Mouse (Mus musculus) adrenal gland, postnatal 36 days (tissue): Measurements from ENCODE around the gene Mast4. TPM values are rescaled to one million over a fixed set of nuclear protein-coding genes. Genes with fewer than 3 reads are reported as not detected.
"Not testable (repeated sequence)": the region's sequence is repeated elsewhere in the genome, so short reads cannot be mapped to it uniquely, and the experiment has no call there.

Source experiments
- DNase-seq, 2 experiments: peaks; one replicate each; pipeline ENCODE4 v3.0.0; 2021; ENCODE audit warnings: mixed read lengths in 1 of 2
- long read RNA-seq, 2 experiments: library from polyadenylated mRNA; stranded (forward); transcript quantifications; one replicate each; pipeline ENCODE4 v2.0.0; 2021; ENCODE audit warnings: borderline sequencing depth in 2 of 2
- total RNA-seq, 2 experiments: library from RNA; stranded (reverse); gene quantifications; 2 replicates each; pipeline ENCODE4 v1.2.3; 2021

Mast4 gene
- total RNA-seq = 10 to 100 TPM; 62.9 to 90.1 TPM
- long read RNA-seq, experiment 1, partial matches to known transcripts = 0 of 7 reads
- long read RNA-seq, experiment 1, other reads (novel, unspliced or antisense) = 6 of 7 reads
- long read RNA-seq, experiment 2, partial matches to known transcripts = 0 of 9 reads
- long read RNA-seq, experiment 2, other reads (novel, unspliced or antisense) = 6 of 9 reads

GRCm38 (mm10) chr13:103334392-103334686 lies at the start of gene Mast4:
Gene Mast4 (minus strand): TSS chr13:103334497.
- peak; percentile 96 to 97 for DNase-seq

DNA sequence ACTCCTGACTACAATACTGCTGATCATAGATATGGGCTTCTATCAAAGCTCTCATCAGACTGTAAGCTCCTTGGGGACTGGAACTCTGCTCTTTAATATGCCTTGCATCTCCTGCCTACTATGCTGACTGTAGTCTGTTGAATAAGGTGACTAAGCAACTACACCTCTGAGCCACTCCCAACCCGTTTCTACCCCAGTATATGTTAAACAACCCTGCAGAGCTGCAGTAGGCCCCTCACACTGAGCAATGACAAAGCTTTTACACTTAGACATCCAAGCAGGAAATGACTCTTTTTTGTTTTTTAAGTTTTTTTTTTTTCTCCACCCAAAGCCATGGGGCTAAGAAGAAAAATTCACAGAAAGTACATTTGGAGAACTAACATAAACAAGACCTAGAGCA lies 40.2 kb upstream of the Mast4 start:
- no peak for DNase-seq

DNA sequence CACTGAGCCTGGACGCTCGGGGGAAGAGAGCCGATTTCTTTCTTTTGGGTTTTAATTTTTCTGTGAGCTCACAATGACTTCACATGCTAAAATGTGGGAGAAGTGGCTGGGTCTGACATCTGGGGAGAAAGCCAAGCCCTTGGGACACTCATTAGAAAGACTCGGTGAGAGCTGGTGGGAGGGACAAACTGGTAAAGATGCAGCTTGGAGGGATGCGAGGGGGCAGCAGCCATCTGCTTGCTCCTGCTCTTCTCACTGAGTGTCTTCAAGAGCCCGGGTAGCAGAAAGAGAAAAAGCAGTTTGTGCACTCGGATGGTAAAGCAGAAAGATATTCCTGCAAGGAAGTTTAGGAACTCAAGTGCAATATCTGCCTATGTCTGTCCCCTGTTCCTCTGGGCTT lies 34.9 kb upstream of the Mast4 start:
- DNase-seq = no peak

GRCm38 (mm10) chr13:103363181-103363580 lies 28.9 kb upstream of the Mast4 start:
- no peak for DNase-seq

DNA sequence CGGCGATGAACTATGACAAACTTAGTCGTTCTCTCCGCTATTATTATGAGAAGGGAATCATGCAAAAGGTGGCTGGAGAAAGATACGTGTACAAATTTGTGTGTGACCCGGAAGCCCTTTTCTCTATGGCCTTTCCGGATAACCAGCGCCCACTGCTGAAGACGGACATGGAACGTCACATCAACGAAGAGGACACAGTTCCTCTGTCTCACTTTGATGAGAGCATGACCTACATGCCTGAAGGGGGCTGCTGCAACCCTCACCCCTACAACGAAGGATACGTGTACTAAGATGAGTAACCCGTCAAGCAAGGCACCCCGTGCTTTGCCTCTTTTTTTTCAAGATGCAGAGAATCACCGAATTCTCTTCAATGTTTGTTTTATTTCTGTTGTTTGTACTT lies 23.1 kb upstream of the Mast4 start:
- not testable (repeated sequence) for DNase-seq

GRCm38 (mm10) chr13:103356909-103357308 lies 22.6 kb upstream of the Mast4 start:
- not testable (repeated sequence) for DNase-seq

- DNase-seq = peak in 1 of 2 experiments; percentile 9
Measured at GRCm38 (mm10) chr13:103354737-103355136, 20.4 kb upstream of the Mast4 start.

DNA sequence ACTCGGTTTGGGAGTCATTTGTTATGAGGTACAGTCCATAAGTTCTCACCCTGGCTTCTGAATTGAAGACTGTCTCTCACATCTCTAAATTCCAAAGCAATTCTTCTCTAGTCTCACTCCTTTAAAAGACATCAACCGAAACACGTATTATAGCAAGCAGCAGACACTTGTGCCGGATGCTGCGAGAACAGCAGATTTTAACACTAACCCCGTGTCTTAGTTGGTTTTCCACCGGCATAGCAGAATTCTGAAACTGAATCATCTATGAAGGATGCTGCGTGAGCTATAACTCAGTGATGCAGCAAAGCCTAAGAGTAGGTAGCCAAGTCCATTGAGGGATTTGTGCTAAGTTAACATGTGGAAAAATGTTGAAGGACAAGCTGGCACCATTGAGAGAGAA lies 10.5 kb upstream of the Mast4 start:
- no peak for DNase-seq

DNA sequence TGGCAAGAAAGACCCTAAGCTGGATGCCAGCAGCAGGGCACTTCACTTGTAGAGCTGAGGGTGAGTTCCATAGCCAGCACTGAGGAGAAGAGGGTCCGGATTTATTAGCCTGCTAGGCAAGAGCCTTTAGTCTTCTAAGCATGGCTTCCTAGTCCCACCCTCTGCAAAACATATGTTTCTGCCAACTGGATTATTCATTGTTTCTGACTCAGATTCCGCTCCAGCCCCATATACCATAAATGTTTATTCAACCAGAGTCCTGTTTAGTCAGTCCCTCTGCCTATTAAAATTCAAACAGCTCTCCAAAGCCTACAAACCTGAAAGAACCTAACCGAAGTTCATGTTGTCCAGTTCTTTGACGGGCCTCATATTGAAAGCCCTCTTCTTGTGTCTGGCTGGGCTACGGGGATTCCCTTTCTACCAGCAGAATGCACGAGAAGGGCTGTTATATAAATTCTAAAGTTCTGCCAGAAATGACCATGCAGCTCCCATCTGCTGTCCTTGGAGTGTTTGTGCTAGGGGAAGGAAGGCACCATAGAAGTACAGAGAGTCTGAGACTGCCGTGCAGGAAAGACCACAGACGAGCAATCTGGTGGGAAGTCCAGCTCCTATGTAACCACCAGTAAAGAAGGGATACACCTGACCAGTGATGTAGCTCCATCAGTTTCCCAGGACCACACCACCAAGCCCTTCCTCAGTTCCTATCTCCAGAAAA lies 9.9 kb upstream of the Mast4 start:
- no peak for DNase-seq

DNA sequence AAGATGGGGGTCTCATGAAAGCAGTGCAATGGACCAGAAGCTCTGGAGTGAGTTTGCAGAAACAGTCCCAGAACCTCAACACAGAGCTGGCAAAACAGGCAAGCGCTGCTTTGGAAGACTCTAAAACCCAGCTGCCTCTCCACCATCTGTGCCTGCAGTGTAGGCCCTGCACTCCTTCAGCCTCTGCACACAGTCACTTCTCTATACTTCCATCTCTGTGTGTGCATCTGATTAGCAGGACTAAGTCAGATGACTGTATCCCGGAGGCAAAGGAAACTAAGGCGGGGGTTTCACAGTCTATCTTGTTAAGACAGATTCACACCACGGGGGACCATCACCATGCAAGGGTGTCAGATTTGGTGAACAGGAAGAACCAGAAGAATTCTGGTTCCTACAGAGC lies 6.7 kb upstream of the Mast4 start:
- no peak for DNase-seq

DNA sequence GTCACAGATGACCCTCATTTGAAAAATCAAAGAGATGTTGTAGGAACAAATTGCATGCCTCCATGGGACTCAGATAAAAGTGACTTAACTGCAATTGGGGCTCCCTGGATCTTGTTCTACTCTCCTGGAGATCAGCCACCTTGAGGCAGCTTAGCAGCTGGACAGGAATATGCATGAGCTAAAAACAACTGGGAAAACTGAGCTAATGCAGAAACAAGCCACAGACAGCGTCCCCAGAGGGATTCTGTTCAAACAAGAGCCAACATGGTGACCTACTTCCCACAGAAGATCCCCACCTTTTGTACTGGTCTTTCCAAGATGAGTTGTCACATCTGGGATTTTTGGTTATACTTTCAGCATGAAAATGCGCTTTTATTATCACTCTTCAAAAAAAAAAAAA lies 4.3 kb upstream of the Mast4 start:
- DNase-seq = no peak

GRCm38 (mm10) chr13:103336237-103336636 lies 1.9 kb upstream of the Mast4 start:
- peak in 1 of 2 experiments; percentile 27 for DNase-seq

DNA sequence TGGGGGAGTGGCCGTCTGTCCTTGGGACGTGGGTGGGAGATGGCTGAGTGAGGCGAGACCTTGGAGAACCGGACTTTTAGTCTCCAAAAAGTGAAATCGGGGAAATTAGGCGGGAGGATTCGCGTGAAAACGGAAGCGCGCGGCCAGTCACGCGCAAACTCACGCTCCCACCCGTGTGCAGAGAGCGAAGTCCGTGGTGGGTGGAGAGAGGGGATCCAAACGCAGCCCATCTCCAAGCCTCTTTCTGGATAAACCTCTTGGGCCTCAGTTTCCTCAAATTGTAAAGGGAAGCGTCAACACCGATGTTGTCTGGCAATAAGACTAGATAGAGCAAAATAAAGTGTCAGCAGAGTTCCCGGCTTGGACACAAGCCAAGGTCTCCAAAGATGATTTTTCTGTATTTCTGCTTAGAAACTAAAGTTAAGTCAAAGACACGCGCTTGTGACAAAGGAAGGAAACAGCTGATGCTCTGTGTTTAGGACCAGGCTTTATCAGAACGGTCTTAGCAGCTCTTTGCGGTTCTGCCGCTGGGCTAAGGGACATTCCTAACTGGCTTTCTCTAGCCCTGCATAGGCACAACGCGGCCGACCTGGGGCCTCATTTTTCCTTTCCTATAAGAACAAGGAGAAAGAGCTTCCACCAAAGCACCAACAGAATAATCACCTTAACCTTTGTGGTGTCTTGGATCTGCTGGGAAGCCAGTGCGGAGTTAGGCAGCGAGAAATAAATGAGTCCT lies 594 bp upstream of the Mast4 start:
- peak; percentile 17 to 33 for DNase-seq

DNA sequence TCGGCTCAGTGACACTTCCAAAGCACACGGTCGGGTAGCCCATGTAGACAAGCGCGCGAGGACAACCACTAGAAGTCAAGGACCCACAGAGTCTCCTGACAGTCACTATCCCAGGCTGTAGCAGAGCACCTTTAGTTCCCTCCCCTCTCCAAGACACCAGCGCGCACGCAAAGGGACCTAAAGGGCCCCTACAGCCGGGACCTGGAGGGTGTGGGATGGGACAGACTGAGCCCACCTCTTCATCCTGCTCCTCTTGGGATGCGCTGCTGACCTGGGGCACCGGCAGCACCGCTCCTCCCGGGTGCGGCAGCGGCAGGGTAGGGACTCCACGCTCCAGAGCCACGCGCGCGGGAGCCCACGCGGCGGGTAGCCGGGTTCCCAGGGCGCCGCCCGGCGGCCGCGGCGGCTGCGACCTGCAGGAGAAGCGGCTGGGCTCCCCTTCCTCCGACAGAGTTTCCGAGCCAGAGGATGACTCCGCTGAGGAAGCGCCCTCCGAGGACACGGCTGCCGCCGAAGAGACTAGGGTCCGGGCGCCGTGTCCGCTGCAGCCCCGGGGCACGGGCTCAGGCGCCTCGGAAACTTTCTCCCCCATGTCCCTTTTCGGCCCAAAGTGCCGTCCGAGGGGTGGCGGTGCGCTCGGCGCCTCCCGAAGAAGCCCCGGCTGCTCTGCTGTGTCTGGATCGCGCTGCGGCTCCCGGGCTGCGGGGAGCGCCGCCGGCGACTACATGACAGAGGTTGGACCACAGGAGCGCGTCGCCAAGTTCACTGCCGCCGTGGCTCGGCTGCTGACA lies 501 bp downstream of the Mast4 start:
- DNase-seq = peak; percentile 71 to 79

- DNase-seq = no peak
Measured at GRCm38 (mm10) chr13:103333153-103333552, 1.1 kb downstream of the Mast4 start.

DNA sequence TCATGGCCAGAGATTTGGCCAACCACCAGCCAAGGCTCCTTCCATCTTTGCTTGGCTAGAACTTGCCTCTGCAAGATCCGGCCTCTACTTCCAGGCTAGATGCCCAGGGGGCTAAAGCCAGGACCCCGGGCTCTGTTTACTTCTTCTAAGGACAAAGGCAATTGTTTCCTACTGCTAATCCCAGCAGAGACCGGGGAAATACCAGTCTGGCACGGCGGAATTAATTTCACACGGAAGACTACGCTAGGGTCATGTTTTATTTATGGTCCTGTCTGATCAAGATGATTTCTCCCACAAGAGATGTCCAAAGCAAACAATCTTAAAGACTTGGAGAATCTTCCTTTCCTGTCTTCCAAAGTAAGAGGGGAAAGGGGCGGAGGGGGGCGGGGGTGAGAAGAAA lies 1.6 kb downstream of the Mast4 start:
- DNase-seq = no peak

GRCm38 (mm10) chr13:103331096-103331495 lies 3.2 kb downstream of the Mast4 start:
- no peak for DNase-seq

DNA sequence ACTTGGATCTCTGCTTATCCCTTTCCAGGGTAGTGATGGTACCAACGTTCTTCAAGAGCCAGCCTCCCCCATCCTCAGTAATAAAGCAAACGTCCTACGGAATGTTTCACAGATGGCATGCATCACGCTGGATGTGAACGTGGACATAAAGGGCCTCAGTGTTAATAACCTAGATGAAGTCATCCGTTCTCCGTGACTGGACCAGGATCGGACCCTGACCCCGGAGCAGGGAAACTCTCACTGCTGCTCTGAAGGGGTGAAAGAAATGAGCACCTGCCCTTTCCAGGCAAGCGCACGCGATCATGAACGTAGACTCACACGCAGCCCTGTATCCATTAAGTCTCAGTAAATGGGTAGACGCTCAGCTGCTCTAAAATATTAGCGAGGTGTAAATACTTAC lies 6.0 kb downstream of the Mast4 start:
- DNase-seq = no peak

GRCm38 (mm10) chr13:103327843-103328242 lies 6.5 kb downstream of the Mast4 start:
- no peak for DNase-seq

DNA sequence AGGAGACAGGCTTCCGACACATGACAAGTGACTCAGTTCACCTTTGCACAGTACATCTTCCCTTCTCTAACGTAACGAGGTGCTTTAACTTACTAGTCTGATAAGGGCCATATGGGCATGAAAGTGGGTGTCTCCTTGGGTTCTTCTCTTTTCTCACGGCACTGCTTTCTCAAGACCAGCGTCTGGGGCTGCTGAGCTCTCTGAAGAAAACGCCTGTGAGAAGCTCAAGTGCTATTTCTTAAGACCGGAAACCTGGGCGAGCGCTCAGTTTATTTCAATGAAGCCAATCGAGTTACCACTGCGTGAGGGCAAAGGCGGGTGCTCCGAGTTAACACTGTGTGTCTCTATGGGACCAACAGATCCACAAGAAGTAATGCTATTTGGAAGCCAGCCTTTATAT lies 8.1 kb downstream of the Mast4 start:
- DNase-seq = no peak

GRCm38 (mm10) chr13:103319881-103320280 lies 14.4 kb downstream of the Mast4 start:
- no peak for DNase-seq

DNA sequence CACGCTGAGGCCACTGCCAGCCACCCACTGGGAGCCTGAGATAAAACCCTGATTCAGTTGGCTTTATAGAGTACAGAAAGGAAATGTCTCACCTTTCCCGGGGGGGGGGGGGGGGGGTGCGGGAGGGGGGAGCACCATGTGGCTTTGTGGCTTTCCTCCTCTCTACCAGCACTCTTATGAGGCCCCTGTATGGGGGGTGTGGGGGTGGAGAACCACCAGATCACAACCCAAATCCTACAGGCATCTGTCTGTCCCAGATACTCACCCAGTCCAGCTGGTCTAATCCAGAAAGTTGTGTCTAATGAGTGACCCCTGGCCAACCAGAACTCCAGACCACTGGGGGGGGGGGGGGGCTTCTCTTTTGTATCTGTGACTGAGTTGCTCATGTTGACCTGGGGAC lies 15.0 kb downstream of the Mast4 start:
- no peak for DNase-seq
